8 mouse cellular contexts compared by ENCODE assay signal in the genomic region with DNA sequence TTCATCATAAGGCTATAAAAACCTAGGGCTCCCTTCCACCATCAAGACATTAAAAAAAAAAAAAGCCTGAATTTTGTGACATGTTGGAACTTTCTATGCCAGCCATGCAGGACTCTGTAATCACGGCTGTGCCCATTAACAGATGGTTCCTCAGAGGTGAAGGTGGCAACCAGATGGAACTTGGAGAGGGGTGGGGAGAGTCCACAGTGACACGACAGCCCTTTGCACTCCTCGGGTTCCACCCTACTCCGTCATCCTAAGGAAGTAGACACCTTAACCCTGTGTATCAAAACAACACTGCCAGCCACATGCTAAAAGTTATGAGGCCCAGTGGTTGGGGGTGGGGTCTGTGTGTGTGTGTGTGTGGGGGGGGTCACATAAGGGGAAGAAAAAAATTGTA. TPM values are rescaled to one million over a fixed set of nuclear protein-coding genes. Genes with fewer than 3 reads are reported as not detected.
DNase-seq lines count a peak whose midpoint lies in the region; ATAC-seq and TF ChIP-seq lines count a peak whose summit lies in the region.

No protein-coding gene starts in this region.

- WGBS in forebrain, postnatal 0 days: 64% methylated on average over 4 of the region's 4 CpGs
- 40% methylated on average over 4 of the region's 4 CpGs for WGBS in liver, embryonic 15.5 days (ENCODE audit: insufficient replicate concordance)

- H3K27me3 ChIP-seq in C2C12 (ENCODE audit: control insufficient read depth, insufficient read depth, insufficient read length): no peaks in the 10 kb centered on the region
- H3K27me3 ChIP-seq in forebrain, postnatal 0 days (ENCODE audit: insufficient read depth, low read length): no peaks in the 10 kb centered on the region
- no peaks in the 10 kb centered on the region for H3K27me3 ChIP-seq in liver, embryonic 15.5 days

- peak overlapping the region; percentile 65 for H3K4me3 ChIP-seq in C2C12 (ENCODE audit: insufficient read depth, poor library complexity, severe bottlenecking)
- H3K4me3 ChIP-seq in forebrain, postnatal 0 days (ENCODE audit: low read depth, low read length): no peak overlapping the region
- H3K4me3 ChIP-seq in liver, embryonic 15.5 days (replicated peaks): peak overlapping the region; percentile 88

- peak; percentile 28 to 48 for DNase-seq in cerebellum, adult 18-20 months
- no peak for DNase-seq in forebrain, postnatal 0 days
- DNase-seq in left cerebral cortex, postnatal 36 days (ENCODE audit: low spot score in 2 of 2): no peak
- DNase-seq in yolk sac, embryonic 10.5 days (ENCODE audit: low spot score): no peak
- DNase-seq in adrenal gland, adult 2 months: no peak

- H3K79me2 ChIP-seq in C2C12 (ENCODE audit: control insufficient read depth, insufficient read depth): peaks cover 39% of the 10 kb centered on the region

- peak overlapping the region; percentile 74; the same call in 1 of the 2 replicates for H3K4me2 ChIP-seq in forebrain, postnatal 0 days (ENCODE audit: low read depth)
- peak overlapping the region; percentile 93 for H3K4me2 ChIP-seq in liver, embryonic 15.5 days

- no peak for ATAC-seq in cerebellum, adult (ENCODE audit: insufficient number of reproducible peaks, low FRiP score, low TSS enrichment)
- no peak for ATAC-seq in forebrain, postnatal 0 days
- ATAC-seq in liver, embryonic 15.5 days (ENCODE audit: insufficient read depth): no peak

- H3K9me3 ChIP-seq in forebrain, postnatal 0 days (ENCODE audit: low read length): no peaks in the 10 kb centered on the region
- no peaks in the 10 kb centered on the region for H3K9me3 ChIP-seq in liver, embryonic 15.5 days (replicated peaks)

- peaks cover 5% of the 10 kb centered on the region; the same call in 1 of the 2 replicates for H3K4me1 ChIP-seq in forebrain, postnatal 0 days (ENCODE audit: insufficient read depth)
- peaks cover 56% of the 10 kb centered on the region for H3K4me1 ChIP-seq in liver, embryonic 15.5 days (replicated peaks)

- H3K9ac ChIP-seq in forebrain, postnatal 0 days: no peak overlapping the region
- peak overlapping the region; percentile 80; the same call in 1 of the 2 replicates for H3K9ac ChIP-seq in liver, embryonic 15.5 days

- peaks cover 16% of the 10 kb centered on the region for H3K36me3 ChIP-seq in C2C12 (ENCODE audit: control insufficient read depth, insufficient read depth)
- H3K36me3 ChIP-seq in forebrain, postnatal 0 days (ENCODE audit: insufficient read depth): peaks cover 3% of the 10 kb centered on the region; the same call in 1 of the 2 replicates
- no peaks in the 10 kb centered on the region for H3K36me3 ChIP-seq in liver, embryonic 15.5 days (replicated peaks)

- TF ChIP-seq CTCF in C2C12 (IDR thresholded peaks at IDR 0.05; ENCODE audit: control insufficient read depth, insufficient read depth, insufficient read length): no peak
- no peak for TF ChIP-seq CTCF in forebrain, postnatal 0 days (IDR thresholded peaks at IDR 0.05; ENCODE audit: low read depth)

- H3K79me3 ChIP-seq in C2C12 (ENCODE audit: low read depth): peaks cover 15% of the 10 kb centered on the region

- H3K27ac ChIP-seq in forebrain, postnatal 0 days (ENCODE audit: low read depth, low read length): no peak overlapping the region
- peak overlapping the region; percentile 75 for H3K27ac ChIP-seq in liver, embryonic 15.5 days (replicated peaks)

- H3ac ChIP-seq in C2C12 (ENCODE audit: control insufficient read depth, insufficient read length, low read depth): no peak overlapping the region

- intact Hi-C loops in left cerebral cortex, postnatal 36 days (cut with DNase I): no loop called here

TF ChIP-seq in C2C12, 6 proteins besides CTCF, POLR2A, EP300 and RAD21:
- TF ChIP-seq USF1 (IDR thresholded peaks at IDR 0.05; ENCODE audit: low read depth): no peak
- no peak for TF ChIP-seq MYOD1 (IDR thresholded peaks at IDR 0.05; ENCODE audit: control insufficient read depth, insufficient read length, low read depth)
- TF ChIP-seq MYOG (IDR thresholded peaks at IDR 0.05; ENCODE audit: control insufficient read depth, extremely low read depth, insufficient read length): no peak
- no peak for TF ChIP-seq FOSL1 (IDR thresholded peaks at IDR 0.05; ENCODE audit: insufficient read depth, low read length, poor library complexity, severe bottlenecking)
- TF ChIP-seq MAX (IDR thresholded peaks at IDR 0.05): no peak
- TF ChIP-seq CEBPB (IDR thresholded peaks at IDR 0.05; ENCODE audit: low read depth): no peak

RNA-seq across cellular contexts. Expression of a gene that starts 1.3 kb away (rescaled TPM):
- polyA plus RNA-seq in C2C12 (2012; fragmentation: generic; extraction: Trizol): 39.6 TPM
- 41.0 and 41.2 TPM in 2 replicates for total RNA-seq in forebrain, postnatal 0 days (2014; rRNA removed)
- 32.0 and 33.7 TPM in 2 replicates for polyA plus RNA-seq in forebrain, postnatal 0 days (2015; fragmentation: Nextera tagmentation; extraction: Ambion mirVana)
- 15.4 TPM in 2 replicates for polyA plus RNA-seq in liver, embryonic 15.5 days (2015; fragmentation: Nextera tagmentation; extraction: Ambion mirVana)
- total RNA-seq in left cerebral cortex, postnatal 36 days (2021): 10 to 100 TPM; 18.9 to 22.3 TPM
- 10 to 100 TPM; 23.6 to 32.4 TPM for total RNA-seq in adrenal gland, adult 2 months (2021)
- polyA plus RNA-seq in adrenal gland, adult 2 months (2012; rRNA removed): 13.0 and 14.7 TPM in 2 replicates

Comparison
In these comparisons a context has a peak if more than half of its experiments do, and no peak if none do; other contexts are left out.
1. DNase-seq: peak in cerebellum, adult 18-20 months (2 of 2); none in forebrain, postnatal 0 days (single experiment), left cerebral cortex, postnatal 36 days (0 of 2), yolk sac, embryonic 10.5 days (single experiment) and adrenal gland, adult 2 months (single experiment).